In the genomic region with DNA sequence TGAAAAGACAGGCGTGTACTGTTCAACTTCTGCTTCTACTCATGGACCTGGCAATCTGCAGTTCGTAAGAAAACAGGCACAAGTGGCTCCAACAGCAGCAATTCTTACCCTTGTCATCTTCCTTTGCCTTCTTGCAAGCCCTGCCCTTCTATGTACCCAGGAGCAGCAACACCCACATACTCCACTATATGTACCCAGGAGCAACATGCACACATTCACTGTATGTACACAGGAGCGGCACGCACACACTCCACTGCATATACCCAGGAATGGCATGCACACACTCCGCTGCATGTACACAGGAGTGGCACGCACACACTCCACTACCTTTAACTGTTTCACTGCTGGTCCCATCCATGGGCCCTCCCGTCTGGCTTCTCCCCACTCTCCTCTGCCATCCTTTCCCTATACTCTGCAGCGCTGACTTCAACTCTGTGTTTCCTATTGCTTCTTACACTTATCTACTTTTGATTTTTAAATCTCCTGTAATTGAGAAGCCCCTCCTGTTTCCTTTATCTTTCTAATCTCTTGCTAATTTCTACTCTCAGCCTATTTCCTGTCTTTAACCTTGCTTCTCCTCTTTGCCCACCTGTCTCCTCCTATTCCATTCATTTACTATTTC, we compare ENCODE assay signal across 12 mouse cellular contexts.
DNase-seq lines count a peak whose midpoint lies in the region; ATAC-seq and TF ChIP-seq lines count a peak whose summit lies in the region.
"Had no signal": no experiment of that assay in that cellular context is flagged by ENCODE, and none has a peak within 500 bp of the region (broad histone marks: within the 10 kb centered on the region; RNA-seq: fewer than 3 reads in every experiment).

No protein-coding gene starts in this region.

- no peak for DNase-seq in heart, adult 2 months
- DNase-seq in heart, postnatal 4 days: no peak
- no peak for DNase-seq in lung, adult 2 months
- peak; percentile 25 for DNase-seq in ES-E14 (ENCODE audit: low read depth, low spot score)
- DNase-seq in naive thymus-derived CD4-positive, alpha-beta T cell, adult 2 months (ENCODE audit: low read depth): peak; percentile 12
- DNase-seq in left cerebral cortex, postnatal 36 days (ENCODE audit: low spot score in 2 of 2): no peak
- DNase-seq: retina, postnatal 1 day; spleen, adult 18-20 months had no signal

- H3K4me2 ChIP-seq in lung, embryonic 15.5 days: no peak overlapping the region; the same call in 1 of the 2 replicates
- H3K4me2 ChIP-seq: neural tube, embryonic 12.5 days had no signal

- no peak for TF ChIP-seq CTCF in heart, adult 2 months (IDR thresholded peaks at IDR 0.05)
- no peak for TF ChIP-seq CTCF in lung, adult 2 months (IDR thresholded peaks at IDR 0.05; ENCODE audit: insufficient read depth, low read length)

- WGBS in heart, adult 2 months: 83% methylated on average over 8 of the region's 8 CpGs
- 55% methylated on average over 8 of the region's 8 CpGs for WGBS in lung, embryonic 15.5 days
- 71% methylated on average over 8 of the region's 8 CpGs for WGBS in lung, adult 2 months

- H3K9ac ChIP-seq in heart, adult 2 months (ENCODE audit: low read depth, low read length): no peak overlapping the region
- no peak overlapping the region for H3K9ac ChIP-seq in lung, embryonic 15.5 days
- peak overlapping the region; percentile 37; the same call in 1 of the 2 replicates for H3K9ac ChIP-seq in ES-E14 (ENCODE audit: insufficient read depth, low read depth, low read length, poor library complexity, severe bottlenecking)
- H3K9ac ChIP-seq: neural tube, embryonic 12.5 days had no signal

- peaks cover 6% of the 10 kb centered on the region for H3K4me1 ChIP-seq in heart, adult 2 months (ENCODE audit: control insufficient read depth, insufficient read depth, low read length)
- peaks cover 14% of the 10 kb centered on the region for H3K4me1 ChIP-seq in lung, embryonic 15.5 days
- peaks cover 7% of the 10 kb centered on the region; the same call in 1 of the 2 replicates for H3K4me1 ChIP-seq in lung, adult 2 months (ENCODE audit: control insufficient read depth, insufficient read depth, low read length)
- H3K4me1 ChIP-seq in ES-E14 (ENCODE audit: control insufficient read depth in 2 of 2, insufficient read depth in 2 of 2, low read length in 2 of 2, poor library complexity in 1 of 2): peaks cover 9 to 14% of the 10 kb centered on the region in 2 experiments; a peak in 3 of 4 replicates
- H3K4me1 ChIP-seq: neural tube, embryonic 12.5 days had no signal

- H3K27me3 ChIP-seq in heart, adult 2 months (ENCODE audit: control insufficient read depth, insufficient read depth, low read length): no peaks in the 10 kb centered on the region
- no peaks in the 10 kb centered on the region for H3K27me3 ChIP-seq in lung, embryonic 15.5 days
- H3K27me3 ChIP-seq: neural tube, embryonic 12.5 days had no signal

- in situ Hi-C loops in ES-E14 (cut with MboI; ENCODE audit: low sequenced_read_pairs in 2 of 2, unreplicated experiment in 2 of 2): no loop called here

- no peak for TF ChIP-seq POLR2A in heart, adult 2 months (IDR thresholded peaks at IDR 0.05; ENCODE audit: insufficient read depth, low read depth, low read length)
- no peak for TF ChIP-seq POLR2A in lung, adult 2 months (IDR thresholded peaks at IDR 0.05; ENCODE audit: borderline replicate concordance, extremely low read depth, low read depth, low read length)

- H3K36me3 ChIP-seq in heart, adult 2 months (ENCODE audit: control insufficient read depth, insufficient read depth, low read length): no peaks in the 10 kb centered on the region
- peaks cover 10% of the 10 kb centered on the region; the same call in 1 of the 2 replicates for H3K36me3 ChIP-seq in lung, embryonic 15.5 days
- H3K36me3 ChIP-seq in ES-E14 (ENCODE audit: control insufficient read depth, insufficient read depth, low read length, poor library complexity, severe bottlenecking): peaks cover 4% of the 10 kb centered on the region; the same call in 1 of the 2 replicates

- H3K4me3 ChIP-seq in heart, adult 2 months: no peak overlapping the region
- H3K4me3 ChIP-seq in lung, embryonic 15.5 days: no peak overlapping the region
- no peak overlapping the region for H3K4me3 ChIP-seq in lung, adult 2 months (replicated peaks; ENCODE audit: extremely low read depth, low read depth, low read length)
- H3K4me3 ChIP-seq in ES-E14 (ENCODE audit: insufficient read depth in 1 of 2, low read depth in 1 of 2, low read length in 2 of 2, poor library complexity in 1 of 2, severe bottlenecking in 1 of 2): peak overlapping the region in 1 of 2 experiments; percentile 3; a peak in 2 of 4 replicates
- H3K4me3 ChIP-seq: neural tube, embryonic 12.5 days had no signal

- ATAC-seq in lung, embryonic 15.5 days (ENCODE audit: borderline replicate concordance, extremely low read depth, low FRiP score, low TSS enrichment): peak; percentile 82; the same call in 1 of the 2 replicates
- ATAC-seq: activated CD4-positive, CD25-positive, alpha-beta regulatory T cell, adult 4 months; intestine, embryonic 16.5 days had no signal

- no peaks in the 10 kb centered on the region for H3K9me3 ChIP-seq in lung, embryonic 15.5 days
- no peaks in the 10 kb centered on the region for H3K9me3 ChIP-seq in ES-E14 (ENCODE audit: control insufficient read depth, insufficient read depth, low read depth, low read length)
- H3K9me3 ChIP-seq: neural tube, embryonic 12.5 days had no signal

- peak overlapping the region; percentile 32 for H3K27ac ChIP-seq in heart, adult 2 months
- H3K27ac ChIP-seq in lung, embryonic 15.5 days: peak overlapping the region; percentile 67
- 0 out of 2 replicates have a peak overlapping the region, but pooled peaks have one; percentile 46 for H3K27ac ChIP-seq in ES-E14 (ENCODE audit: insufficient read depth, low read depth, low read length, poor library complexity, severe bottlenecking)
- H3K27ac ChIP-seq: neural tube, embryonic 12.5 days had no signal

- no peak for TF ChIP-seq EP300 in heart, adult 2 months (IDR thresholded peaks at IDR 0.05; ENCODE audit: insufficient read depth, low read depth, low read length)

- intact Hi-C loops in heart, adult 2 months (cut with DNase I): no loop called here
- intact Hi-C loops in left cerebral cortex, postnatal 36 days (cut with DNase I): no loop called here

- no peaks in the 10 kb centered on the region for H3K79me2 ChIP-seq in heart, adult 2 months (replicated peaks; ENCODE audit: control insufficient read depth, insufficient read depth, low read length)

TF ChIP-seq in ES-E14, 5 proteins besides CTCF, POLR2A, EP300 and RAD21:
- TF ChIP-seq CHD2 (IDR thresholded peaks at IDR 0.05; ENCODE audit: low read depth, low read length): no peak
- no peak for TF ChIP-seq HCFC1 (IDR thresholded peaks at IDR 0.05; ENCODE audit: borderline replicate concordance, insufficient read depth, low read length)
- TF ChIP-seq ZC3H11A (IDR thresholded peaks at IDR 0.05; ENCODE audit: borderline replicate concordance, low read depth, low read length): no peak
- no peak for TF ChIP-seq ZNF384 (IDR thresholded peaks at IDR 0.05; ENCODE audit: low read depth, low read length)
- TF ChIP-seq MAFK (IDR thresholded peaks at IDR 0.05; ENCODE audit: insufficient read depth, low read depth, low read length): no peak

Comparison
In these comparisons a context has a peak if more than half of its experiments do, and no peak if none do; other contexts are left out.
1. DNase-seq: peak in ES-E14 (single experiment) and naive thymus-derived CD4-positive, alpha-beta T cell, adult 2 months (single experiment); none in heart, adult 2 months (0 of 2), heart, postnatal 4 days (single experiment), lung, adult 2 months (single experiment) and left cerebral cortex, postnatal 36 days (0 of 2).
2. Peak in every context shown above with its lines, with median percentiles within 50 percentile points of each other: H3K27ac ChIP-seq.